Mouse (Mus musculus): Measurements from ENCODE around the gene Rtp1. TPM values are rescaled to one million over a fixed set of nuclear protein-coding genes. Genes with fewer than 3 reads are reported as not detected.

Gene Rtp1
- polyA plus RNA-seq, 1 experiment from 2014 or later, result not detected

Other genes with a start within 250 kb of the Rtp1 start
- 27.9 and 29.4 TPM in 2 replicates for gene St6gal1, start 204.4 kb upstream of the Rtp1 start, polyA plus RNA-seq (2015; fragmentation: Nextera tagmentation; extraction: Ambion mirVana)
- gene Rtp4, start 91.2 kb downstream of the Rtp1 start, polyA plus RNA-seq (2015; fragmentation: Nextera tagmentation; extraction: Ambion mirVana), result 3.8 and 5.2 TPM in 2 replicates
- gene Masp1, start 91.7 kb downstream of the Rtp1 start, polyA plus RNA-seq (2015; fragmentation: Nextera tagmentation; extraction: Ambion mirVana), result 30.9 and 31.1 TPM in 2 replicates

Measured in midbrain, embryonic 15.5 days (tissue).